Mouse (Mus musculus) lung, postnatal 0 days (tissue): ENCODE data around the gene Faf2. TPM values are rescaled to one million over a fixed set of nuclear protein-coding genes. Genes with fewer than 3 reads are reported as not detected.

Experiments
- ATAC-seq: fragments of 200-750 bp; cut with Nextera tagmentation; 2 replicates; pipeline ENCODE4 v1.8.0; 2017; ENCODE audit warnings: moderate library complexity
- DNase-seq: peaks from one replicate; pipeline ENCODE4 v3.0.0-alpha.2; 2016; ENCODE audit warnings: low spot score
- H3K27ac ChIP-seq: fragments of 300-500 bp; sonication (generic); 2 replicates; pipeline ENCODE4 v1.5.1; 2014; ENCODE audit warnings: antibody characterized with exemption, mild to moderate bottlenecking, low read length, mixed read lengths
- H3K27me3 ChIP-seq: fragments of 300-500 bp; sonication (generic); replicated peaks from 2 replicates; pipeline ENCODE4 v1.6.1; 2014; ENCODE audit warnings: low read length, mixed read lengths; ENCODE audit not compliant: insufficient read depth
- H3K36me3 ChIP-seq: fragments of 300-500 bp; sonication (generic); 2 replicates; pipeline ENCODE4 v1.6.1; 2014; ENCODE audit warnings: low read length, mixed read lengths; ENCODE audit not compliant: insufficient read depth
- H3K4me1 ChIP-seq: fragments of 300-500 bp; sonication (generic); 2 replicates; pipeline ENCODE4 v1.6.1; 2014; ENCODE audit warnings: antibody characterized with exemption, low read depth, low read length, mixed read lengths; ENCODE audit not compliant: insufficient read depth
- H3K4me2 ChIP-seq: fragments of 300-500 bp; sonication (generic); replicated peaks from 2 replicates; pipeline ENCODE4 v1.6.1; 2014; ENCODE audit warnings: low read depth, mild to moderate bottlenecking, low read length, moderate library complexity, mixed read lengths
- H3K4me3 ChIP-seq: fragments of 300-500 bp; sonication (generic); 2 replicates; pipeline ENCODE4 v1.5.1; 2014; ENCODE audit warnings: low read depth, low read length
- H3K9ac ChIP-seq: fragments of 300-500 bp; sonication (generic); replicated peaks from 2 replicates; pipeline ENCODE4 v1.6.1; 2014; ENCODE audit warnings: low read depth, mild to moderate bottlenecking
- H3K9me3 ChIP-seq: fragments of 300-500 bp; sonication (generic); 2 replicates; pipeline ENCODE4 v1.6.1; 2016; ENCODE audit warnings: low read length, mixed read lengths
- CTCF ChIP-seq: IDR thresholded peaks from 2 replicates; pipeline ENCODE4 v1.5.1; 2016; ENCODE audit warnings: antibody characterized with exemption, mild to moderate bottlenecking
- EP300 ChIP-seq: IDR thresholded peaks from 2 replicates; pipeline ENCODE4 v1.6.1; 2016; ENCODE audit warnings: antibody characterized with exemption, mild to moderate bottlenecking, control low read depth
- WGBS: fragments of 180-500 bp; shearing (Covaris S2); extraction: QIAGEN DNeasy Blood & Tissue Kit; methylation state at CpG from one replicate; pipeline ENCODE4 v1.1.7; 2014; 5-methylcytosine and 5-hydroxymethylcytosine counted together
- polyA plus RNA-seq: library from polyadenylated mRNA; unstranded; fragments of >200 nt; fragmentation: Nextera tagmentation; extraction: Ambion mirVana; gene quantifications from 2 replicates; pipeline ENCODE4 v1.2.1, GENCODE M21; 2015

Faf2 gene
- polyA plus RNA-seq, 1 experiment from 2014 or later = 53.7 TPM

DNA sequence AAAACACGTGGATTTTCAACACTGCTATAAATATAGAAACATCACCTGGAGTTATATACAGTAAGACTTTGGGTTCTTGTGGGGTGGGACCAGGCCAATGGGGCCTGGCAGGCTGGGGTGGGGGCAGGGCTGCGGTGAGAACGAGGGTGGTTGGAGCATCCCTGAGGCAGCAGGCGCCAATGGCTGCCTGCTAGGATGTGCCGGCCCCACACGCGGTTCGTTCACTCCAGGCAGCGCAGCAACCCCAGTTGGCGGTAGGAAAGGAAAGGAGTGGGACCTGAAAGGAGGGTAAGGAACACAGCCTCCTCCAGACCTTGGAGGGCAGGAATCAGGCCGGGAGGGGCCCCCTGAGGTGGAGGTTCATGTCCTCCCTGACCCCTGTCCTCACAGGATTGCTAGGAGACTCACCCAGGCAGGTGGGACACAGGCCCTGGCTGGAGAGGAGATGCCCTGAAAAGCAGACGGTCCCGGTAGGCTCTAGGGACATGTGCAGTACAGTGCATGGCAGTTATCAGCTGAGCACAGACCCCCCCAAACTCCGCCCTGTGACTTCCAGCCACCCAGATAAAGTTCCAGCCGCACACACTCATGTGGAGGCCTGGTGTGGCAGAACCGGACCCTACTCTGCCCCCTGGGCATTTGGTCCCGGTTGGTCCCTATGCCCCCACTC, 58.7 kb downstream of the Faf2 start:
- H3K4me1 ChIP-seq = no peaks in the 10 kb centered on the region
- no peak for ATAC-seq
- H3K9me3 ChIP-seq = no peaks in the 10 kb centered on the region
- TF ChIP-seq EP300 (no peak), CTCF (no peak)
- no peaks in the 10 kb centered on the region for H3K27me3 ChIP-seq
- H3K4me2 ChIP-seq = no peak overlapping the region
- DNase-seq = no peak
- H3K36me3 ChIP-seq = peaks cover 44% of the 10 kb centered on the region
- H3K4me3 ChIP-seq = no peak overlapping the region
- no peak overlapping the region for H3K9ac ChIP-seq
- 75% methylated on average over 17 of the region's 17 CpGs for WGBS
- H3K27ac ChIP-seq = no peak overlapping the region

DNA sequence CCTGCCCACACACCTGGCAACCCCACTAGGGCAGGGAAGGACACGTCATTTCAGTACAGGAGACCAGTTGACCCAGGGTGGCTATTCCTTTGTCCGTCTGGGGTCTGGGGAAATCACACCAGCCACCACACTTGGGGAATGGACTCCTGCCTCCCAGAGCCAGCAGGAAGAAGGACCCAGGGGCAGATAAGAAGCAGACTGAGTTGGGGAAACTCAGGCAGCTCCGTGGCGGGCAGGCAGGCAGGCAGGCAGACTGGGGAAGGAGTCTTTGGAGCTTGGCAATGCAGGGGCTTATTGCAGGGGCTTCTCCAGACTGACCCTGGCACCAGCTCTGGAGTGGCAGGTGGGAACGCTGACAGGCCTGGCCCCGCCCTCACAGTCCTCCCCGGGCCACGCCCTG, 59.7 kb downstream of the Faf2 start:
- DNase-seq (no peak), ATAC-seq (no peak)
- Histone ChIP-seq H3K4me1 (peaks cover 9% of the 10 kb centered on the region; the same call in 1 of the 2 replicates), H3K9me3 (no peaks in the 10 kb centered on the region), H3K4me3 (no peak overlapping the region), H3K9ac (no peak overlapping the region), H3K27ac (no peak overlapping the region), H3K36me3 (peaks cover 44% of the 10 kb centered on the region), H3K27me3 (no peaks in the 10 kb centered on the region), H3K4me2 (no peak overlapping the region)
- WGBS = 85% methylated on average over 6 of the region's 8 CpGs
- TF ChIP-seq CTCF = no peak
- no peak for TF ChIP-seq EP300

DNA sequence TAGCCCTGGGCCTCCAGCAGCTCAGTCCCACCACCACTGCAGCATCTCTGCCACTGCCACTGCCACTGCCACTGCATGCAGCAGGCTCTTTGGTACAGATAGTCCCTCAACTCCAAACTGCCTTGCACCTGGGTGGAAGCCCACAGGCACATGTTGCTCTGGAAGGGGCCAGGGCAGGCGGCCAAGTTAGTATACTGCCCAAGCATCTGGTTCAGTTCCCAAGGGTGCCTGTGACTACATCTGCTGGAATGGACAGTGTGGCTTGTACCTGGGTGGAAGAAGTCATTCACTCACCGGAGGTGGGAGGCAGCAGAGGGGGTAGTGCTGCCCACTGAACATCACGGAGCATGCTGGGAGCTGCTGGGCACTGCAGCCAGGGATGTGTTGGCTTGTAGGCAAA, 61.7 kb downstream of the Faf2 start:
- Histone ChIP-seq H3K27me3 (no peaks in the 10 kb centered on the region), H3K27ac (no peak overlapping the region), H3K9me3 (no peaks in the 10 kb centered on the region), H3K4me3 (no peak overlapping the region), H3K9ac (no peak overlapping the region), H3K4me1 (peaks cover 15% of the 10 kb centered on the region; the same call in 1 of the 2 replicates), H3K36me3 (peaks cover 44% of the 10 kb centered on the region), H3K4me2 (no peak overlapping the region)
- ATAC-seq = no peak
- no peak for DNase-seq
- WGBS = 88% methylated on average over 3 of the region's 3 CpGs
- TF ChIP-seq EP300 (no peak), CTCF (no peak)

DNA sequence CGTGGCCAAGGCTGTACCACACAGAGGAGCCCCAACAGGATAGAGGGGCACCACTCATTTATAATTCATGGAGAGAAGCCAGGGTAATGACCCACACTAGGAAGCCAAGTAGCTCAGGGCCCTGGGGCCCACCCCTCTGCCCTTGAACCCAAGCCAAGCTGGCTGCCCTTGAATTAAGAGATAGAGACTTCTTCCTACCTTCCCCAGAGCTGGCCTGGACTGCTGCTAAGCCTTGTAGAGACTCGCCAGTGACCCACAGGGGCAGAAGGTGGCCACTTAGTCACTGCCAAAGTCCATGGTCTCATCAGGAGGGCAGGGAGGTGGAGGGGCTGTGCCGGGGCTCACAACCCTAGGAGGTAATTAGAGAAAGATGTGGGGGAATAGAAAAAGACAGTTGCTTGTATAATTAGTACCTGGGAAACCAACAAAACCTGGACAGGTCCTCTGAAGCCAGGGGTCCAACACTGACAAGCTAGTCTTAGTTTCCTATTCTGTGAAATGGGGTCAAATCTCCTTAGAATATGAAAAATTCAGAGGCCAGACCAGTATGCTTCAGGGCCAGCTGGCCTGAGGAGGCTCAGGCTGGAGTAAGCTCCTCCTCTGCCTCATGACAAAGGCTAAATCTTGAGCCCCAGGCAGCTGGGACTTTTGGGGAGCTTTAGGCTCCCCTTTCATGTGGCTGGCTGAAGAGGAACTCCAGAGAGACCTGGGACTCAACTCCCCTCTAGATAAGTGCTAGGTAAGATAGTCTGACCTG, 62.7 kb downstream of the Faf2 start:
- WGBS = 74% methylated on average over 3 of the region's 3 CpGs
- Histone ChIP-seq H3K9ac (no peak overlapping the region), H3K4me3 (no peak overlapping the region), H3K36me3 (peaks cover 44% of the 10 kb centered on the region), H3K4me2 (no peak overlapping the region), H3K9me3 (no peaks in the 10 kb centered on the region), H3K27ac (no peak overlapping the region), H3K27me3 (no peaks in the 10 kb centered on the region), H3K4me1 (peaks cover 15% of the 10 kb centered on the region; the same call in 1 of the 2 replicates)
- no peak for ATAC-seq
- TF ChIP-seq EP300 (no peak), CTCF (no peak)
- DNase-seq = no peak

DNA sequence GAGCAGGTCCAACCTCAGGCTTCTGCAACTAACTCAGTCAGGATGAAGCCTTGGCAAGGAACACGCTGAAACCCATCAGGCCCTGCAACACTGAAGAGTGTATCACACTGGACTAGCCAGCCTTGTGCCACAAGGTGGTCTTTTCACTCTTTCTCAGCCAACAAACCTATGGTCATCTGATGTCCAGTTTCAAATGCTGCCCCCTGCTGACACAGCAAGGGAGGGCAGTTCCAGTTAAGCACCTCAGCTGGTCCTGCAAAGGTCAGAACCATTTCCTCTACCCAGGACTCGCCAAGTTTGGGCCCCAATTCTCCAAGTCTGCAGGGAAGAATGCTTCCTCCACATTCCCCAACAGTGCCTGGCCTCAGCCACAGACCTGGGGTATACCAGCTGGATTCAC, 63.6 kb downstream of the Faf2 start:
- peak; percentile 80 for TF ChIP-seq CTCF
- no peak for TF ChIP-seq EP300
- no peaks in the 10 kb centered on the region for H3K9me3 ChIP-seq
- no peak overlapping the region for H3K27ac ChIP-seq
- peaks cover 15% of the 10 kb centered on the region; the same call in 1 of the 2 replicates for H3K4me1 ChIP-seq
- no peak overlapping the region for H3K4me2 ChIP-seq
- H3K4me3 ChIP-seq = no peak overlapping the region
- no peak overlapping the region for H3K9ac ChIP-seq
- ATAC-seq (no peak), DNase-seq (peak; percentile 42)
- no peaks in the 10 kb centered on the region for H3K27me3 ChIP-seq
- peaks cover 37% of the 10 kb centered on the region for H3K36me3 ChIP-seq
- WGBS = 32% methylated on average over 2 of the region's 2 CpGs

DNA sequence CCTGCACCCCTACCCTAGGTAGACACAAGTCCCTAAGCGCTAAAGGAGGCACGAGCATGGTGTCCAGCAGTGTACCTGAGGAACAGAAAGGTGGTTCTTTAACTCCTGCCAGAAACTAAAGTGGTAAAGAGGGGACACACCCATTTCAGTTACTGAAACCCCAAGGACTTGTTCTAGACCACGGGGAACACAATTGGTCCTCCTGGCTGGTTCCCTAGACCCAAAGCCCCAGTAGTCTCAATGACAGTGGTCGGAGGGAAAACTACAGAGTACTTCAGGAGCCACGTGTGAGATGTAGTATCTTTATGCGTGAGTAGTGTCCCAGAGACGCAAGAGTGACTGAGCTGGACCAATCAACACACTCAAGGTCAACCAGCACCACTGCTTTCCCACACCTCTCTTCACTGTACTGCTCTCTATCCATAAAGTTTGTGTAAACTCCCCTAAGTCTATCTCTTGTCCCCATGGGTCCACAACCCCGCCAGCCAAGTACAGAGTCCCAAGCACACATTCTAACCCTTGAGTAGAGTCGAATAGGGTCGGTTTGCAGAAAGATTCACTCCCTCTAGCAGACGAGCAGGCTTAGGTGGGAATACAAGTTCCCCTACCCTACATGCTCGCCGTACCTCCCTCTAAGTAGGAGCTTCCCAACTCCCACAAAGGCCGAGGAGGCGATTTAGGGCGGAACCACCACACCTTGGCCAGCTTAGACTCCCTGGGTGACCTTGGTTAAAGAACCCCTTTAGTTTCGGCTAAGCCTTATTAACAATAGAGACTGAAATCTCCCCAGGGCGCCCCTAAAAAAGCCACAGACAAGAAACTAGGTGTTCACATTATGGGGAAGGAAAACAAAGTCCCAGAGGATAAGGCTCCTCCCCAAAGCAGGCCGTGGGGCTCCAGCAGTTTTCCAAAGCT, 64.8 kb downstream of the Faf2 start:
- TF ChIP-seq CTCF (no peak), EP300 (no peak)
- 2% methylated on average over 19 of the region's 19 CpGs for WGBS
- H3K9me3 ChIP-seq = no peaks in the 10 kb centered on the region
- H3K27ac ChIP-seq = peak overlapping the region; percentile 98
- H3K9ac ChIP-seq = peak overlapping the region; percentile 73
- H3K4me3 ChIP-seq = peak overlapping the region; percentile 90
- no peaks in the 10 kb centered on the region for H3K27me3 ChIP-seq
- peaks cover 15% of the 10 kb centered on the region; the same call in 1 of the 2 replicates for H3K4me1 ChIP-seq
- H3K36me3 ChIP-seq = peaks cover 28% of the 10 kb centered on the region
- ATAC-seq (no peak), DNase-seq (peak; percentile 25)
- H3K4me2 ChIP-seq = peak overlapping the region; percentile 85
